19 mouse cellular contexts compared by ENCODE assay signal in genomic region chr13:102319453-102319852, GRCm38 (mm10).
DNase-seq lines count a peak whose midpoint lies in the region; ATAC-seq lines count a peak whose summit lies in the region.
"Had no signal": no experiment of that assay in that cellular context is flagged by ENCODE, and none has a peak within 500 bp of the region (broad histone marks: within the 10 kb centered on the region; RNA-seq: fewer than 3 reads in every experiment).

No protein-coding gene starts in this region.

- H3K4me2 ChIP-seq in lung, embryonic 16.5 days (ENCODE audit: low read depth, low read length), result no peak overlapping the region
- H3K4me2 ChIP-seq in heart, embryonic 16.5 days (ENCODE audit: low read depth, low read length), result no peak overlapping the region
- H3K4me2 ChIP-seq: embryonic facial prominence, embryonic 12.5 days; hindbrain, embryonic 13.5 days; liver, embryonic 12.5 days had no signal

- no peaks in the 10 kb centered on the region for H3K27me3 ChIP-seq in lung, embryonic 16.5 days (ENCODE audit: control insufficient read depth, insufficient read depth, low read depth, low read length)
- H3K27me3 ChIP-seq in heart, embryonic 16.5 days (ENCODE audit: control insufficient read depth, insufficient read depth, low read length), result no peaks in the 10 kb centered on the region
- H3K27me3 ChIP-seq: embryonic facial prominence, embryonic 12.5 days; hindbrain, embryonic 13.5 days; liver, embryonic 12.5 days had no signal

- no peaks in the 10 kb centered on the region for H3K36me3 ChIP-seq in lung, embryonic 16.5 days (ENCODE audit: control insufficient read depth, insufficient read depth, low read length)
- H3K36me3 ChIP-seq in heart, embryonic 16.5 days (ENCODE audit: control insufficient read depth, insufficient read depth), result no peaks in the 10 kb centered on the region
- H3K36me3 ChIP-seq: embryonic facial prominence, embryonic 12.5 days; hindbrain, embryonic 13.5 days; liver, embryonic 12.5 days; midbrain, embryonic 10.5 days had no signal

- ATAC-seq in lung, embryonic 16.5 days (ENCODE audit: low read depth), result peak; percentile 41; the same call in 1 of the 2 replicates
- ATAC-seq in heart, embryonic 16.5 days (replicated peaks; ENCODE audit: extremely low read depth, insufficient read depth, low FRiP score), result peak; percentile 72; the same call in 1 of the 2 replicates
- ATAC-seq in granulocyte monocyte progenitor cell, adult 5-6 weeks (replicated peaks; ENCODE audit: poor library complexity, severe bottlenecking), result no peak
- ATAC-seq: forebrain, postnatal 0 days; liver, embryonic 12.5 days had no signal

- 49% methylated on average over 2 of the region's 2 CpGs for WGBS in lung, embryonic 16.5 days
- 33% methylated on average over 2 of the region's 2 CpGs for WGBS in heart, embryonic 16.5 days

- H3K27ac ChIP-seq in lung, embryonic 16.5 days (ENCODE audit: low read length), result peak overlapping the region; percentile 27; the same call in 1 of the 2 replicates
- H3K27ac ChIP-seq in heart, embryonic 16.5 days (ENCODE audit: low read length), result peak overlapping the region; percentile 69
- H3K27ac ChIP-seq: embryonic facial prominence, embryonic 12.5 days; hindbrain, embryonic 13.5 days; liver, embryonic 12.5 days; midbrain, embryonic 10.5 days had no signal

- H3K4me3 ChIP-seq in lung, embryonic 16.5 days (ENCODE audit: low read length), result no peak overlapping the region
- H3K4me3 ChIP-seq in heart, embryonic 16.5 days (ENCODE audit: low read length), result no peak overlapping the region
- H3K4me3 ChIP-seq: embryonic facial prominence, embryonic 12.5 days; hindbrain, embryonic 13.5 days; liver, embryonic 12.5 days; midbrain, embryonic 10.5 days had no signal

- H3K9ac ChIP-seq in lung, embryonic 16.5 days (ENCODE audit: low read length), result no peak overlapping the region
- H3K9ac ChIP-seq in heart, embryonic 16.5 days (ENCODE audit: low read length), result no peak overlapping the region
- H3K9ac ChIP-seq: embryonic facial prominence, embryonic 12.5 days; forebrain, postnatal 0 days; hindbrain, embryonic 13.5 days; liver, embryonic 12.5 days had no signal

- H3K9me3 ChIP-seq in lung, embryonic 16.5 days (ENCODE audit: control insufficient read depth, low read length), result no peaks in the 10 kb centered on the region
- no peaks in the 10 kb centered on the region for H3K9me3 ChIP-seq in heart, embryonic 16.5 days (replicated peaks; ENCODE audit: control insufficient read depth, low read length)
- H3K9me3 ChIP-seq: embryonic facial prominence, embryonic 12.5 days; hindbrain, embryonic 13.5 days; liver, embryonic 12.5 days; midbrain, embryonic 10.5 days had no signal

- DNase-seq in lung, postnatal 25 days (ENCODE audit: low spot score), result no peak
- peak; percentile 45 for DNase-seq in NIH3T3 (ENCODE audit: low read depth)
- peak; percentile 46 for DNase-seq in heart, adult 8-10 months (ENCODE audit: low spot score)
- no peak for DNase-seq in kidney, adult 9 months
- DNase-seq: adrenal gland, adult 8-10 months; cerebellum, adult 11-12 months; cerebellum, postnatal 14 days; forebrain, postnatal 0 days; gastrocnemius, postnatal 14 days; kidney, adult 2 months; kidney, postnatal 10 days; lung, adult 18-20 months had no signal

- H3K4me1 ChIP-seq in lung, embryonic 16.5 days (replicated peaks; ENCODE audit: control insufficient read depth, insufficient read depth, low read length), result peaks cover 2% of the 10 kb centered on the region; the same call in 1 of the 2 replicates
- H3K4me1 ChIP-seq in heart, embryonic 16.5 days (ENCODE audit: control insufficient read depth, insufficient read depth, low read length), result peaks cover 17% of the 10 kb centered on the region
- H3K4me1 ChIP-seq: embryonic facial prominence, embryonic 12.5 days; hindbrain, embryonic 13.5 days; liver, embryonic 12.5 days; midbrain, embryonic 10.5 days had no signal

Comparison
In these comparisons a context has a peak if more than half of its experiments do, and no peak if none do; other contexts are left out.
1. DNase-seq: peak in NIH3T3 (single experiment) and heart, adult 8-10 months (single experiment); none in lung, postnatal 25 days (single experiment) and kidney, adult 9 months (single experiment).